Mouse (Mus musculus): ENCODE results near the gene Sept4.

GRCm38 (mm10) chr11:87578249-87578962 is 9.7 kb downstream of the Sept4 start:
- no peak for TF ChIP-seq E2F4 (IDR thresholded peaks at IDR 0.05; ENCODE audit: borderline replicate concordance, low read depth, low read length)
- TF ChIP-seq ZKSCAN1 (IDR thresholded peaks at IDR 0.05; ENCODE audit: low read depth, low read length): no peak
- no peak for TF ChIP-seq CHD2 (IDR thresholded peaks at IDR 0.05; ENCODE audit: low read length)
- no peak for TF ChIP-seq HCFC1 (IDR thresholded peaks at IDR 0.05; ENCODE audit: low read depth, low read length)
- TF ChIP-seq CHD1 (IDR thresholded peaks at IDR 0.05; ENCODE audit: low read depth, low read length): no peak
- no peak for TF ChIP-seq POLR2AphosphoS5 (IDR thresholded peaks at IDR 0.05; ENCODE audit: borderline replicate concordance, low read depth, low read length)
- TF ChIP-seq RAD21 (IDR thresholded peaks at IDR 0.05; ENCODE audit: low read depth, low read length): no peak
- no peak for TF ChIP-seq CTCF (IDR thresholded peaks at IDR 0.05 in 2 of 3, conservative IDR thresholded peaks at IDR 0.05 in 1 of 3; ENCODE audit: control insufficient read depth in 1 of 3, insufficient read depth in 1 of 3, low read depth in 2 of 3, low read length in 3 of 3, poor library complexity in 1 of 3, severe bottlenecking in 1 of 3)
- TF ChIP-seq MAX (IDR thresholded peaks at IDR 0.05; ENCODE audit: low read length): no peak
- TF ChIP-seq MEF2A (IDR thresholded peaks at IDR 0.05; ENCODE audit: extremely low read depth, insufficient replicate concordance, low read depth, low read length, poor library complexity, severe bottlenecking): no peak

Measured in MEL (cell line).